Mouse (Mus musculus) bone marrow, adult 2 months (tissue): Measurements from ENCODE around the gene Gli2. TPM values are rescaled to one million over a fixed set of nuclear protein-coding genes. Genes with fewer than 3 reads are reported as not detected.

Experiments
- H3K27ac ChIP-seq: fragments of 200-500 bp; 2 replicates; pipeline ENCODE4 v1.5.1; 2012; ENCODE audit warnings: low read depth, mild to moderate bottlenecking, control low read depth, inconsistent platforms, low read length; ENCODE audit not compliant: control insufficient read depth, poor library complexity, insufficient read depth
- H3K4me1 ChIP-seq: fragments of 200-500 bp; 2 replicates; pipeline ENCODE4 v1.6.1; 2011; ENCODE audit warnings: low read length; ENCODE audit not compliant: control insufficient read depth, insufficient read depth
- H3K4me3 ChIP-seq: fragments of 200-500 bp; replicated peaks from 2 replicates; pipeline ENCODE3; 2011; ENCODE audit warnings: mild to moderate bottlenecking, low read depth, low read length, control low read depth; ENCODE audit not compliant: control insufficient read depth
- CTCF ChIP-seq: fragments of 200-500 bp; IDR thresholded peaks from 2 replicates; pipeline ENCODE4 v1.5.1; 2011; ENCODE audit warnings: low read length, control low read depth; ENCODE audit not compliant: control insufficient read depth, insufficient read depth
- POLR2A ChIP-seq: fragments of 200-500 bp; IDR thresholded peaks from 2 replicates; pipeline ENCODE4 v1.6.1; 2011; ENCODE audit warnings: low read depth, mild to moderate bottlenecking, control low read depth, low read length, borderline replicate concordance; ENCODE audit not compliant: control insufficient read depth
- WGBS: fragments of 180-500 bp; shearing (Covaris S2); methylation state at CpG from one replicate; pipeline ENCODE4 v1.1.7; 2018; 5-methylcytosine and 5-hydroxymethylcytosine counted together
- polyA plus RNA-seq: library from polyadenylated mRNA; stranded (reverse); fragments of >200 nt; gene quantifications from 2 replicates; pipeline ENCODE4 v1.2.4, GENCODE M21; 2011; ENCODE audit warnings: low replicate concordance; ENCODE audit not compliant: missing spikeins, insufficient read depth, insufficient read length

Gene Gli2
- polyA plus RNA-seq, 1 experiment, result not detected

DNA sequence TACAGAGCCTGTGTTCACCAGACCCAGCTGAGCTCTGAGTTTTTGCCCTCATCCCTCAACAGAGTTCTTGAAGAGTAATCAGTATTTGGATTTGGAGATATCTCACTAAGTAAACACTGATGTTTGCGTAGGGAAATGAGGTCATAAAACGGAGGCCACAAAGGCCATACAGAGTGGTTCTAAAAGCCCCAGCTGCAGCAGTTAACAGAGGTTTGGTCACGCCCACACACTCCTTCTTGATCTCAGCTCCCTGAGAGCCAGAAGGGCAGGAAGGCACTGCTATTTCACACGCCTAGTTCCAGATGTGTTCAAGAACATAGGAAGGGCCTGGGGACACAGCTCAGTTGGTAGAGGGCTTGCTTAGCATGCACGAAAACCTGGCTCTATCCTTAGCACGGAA lies 175.1 kb downstream of the Gli2 start:
- no peak overlapping the region for H3K27ac ChIP-seq
- H3K4me1 ChIP-seq, result no peaks in the 10 kb centered on the region
- 79% methylated on average over 6 of the region's 6 CpGs for WGBS
- H3K4me3 ChIP-seq, result no peak overlapping the region
- TF ChIP-seq CTCF (no peak), POLR2A (no peak)

DNA sequence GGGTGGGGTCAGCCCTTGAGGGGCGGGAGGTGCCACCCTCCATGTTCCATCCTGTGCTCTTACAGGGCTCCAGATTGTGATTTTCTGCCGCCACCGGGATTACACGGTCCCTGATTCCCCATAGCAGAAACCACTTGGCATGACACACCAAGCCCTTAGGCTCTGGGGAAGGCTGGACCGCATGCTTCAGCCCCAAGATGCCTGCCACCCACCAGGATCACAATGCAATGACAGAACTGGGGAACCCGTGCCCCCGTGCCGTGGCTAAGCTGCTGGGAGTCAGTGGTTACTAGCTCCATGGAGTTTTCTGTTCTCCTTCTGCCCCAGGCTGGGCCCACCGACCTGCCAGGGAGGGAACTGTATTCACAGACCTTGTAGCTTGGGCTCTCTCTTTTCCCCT lies 178.2 kb downstream of the Gli2 start:
- 79% methylated on average over 9 of the region's 9 CpGs for WGBS
- no peaks in the 10 kb centered on the region for H3K4me1 ChIP-seq
- no peak overlapping the region for H3K27ac ChIP-seq
- H3K4me3 ChIP-seq, result no peak overlapping the region
- TF ChIP-seq CTCF (no peak), POLR2A (no peak)

DNA sequence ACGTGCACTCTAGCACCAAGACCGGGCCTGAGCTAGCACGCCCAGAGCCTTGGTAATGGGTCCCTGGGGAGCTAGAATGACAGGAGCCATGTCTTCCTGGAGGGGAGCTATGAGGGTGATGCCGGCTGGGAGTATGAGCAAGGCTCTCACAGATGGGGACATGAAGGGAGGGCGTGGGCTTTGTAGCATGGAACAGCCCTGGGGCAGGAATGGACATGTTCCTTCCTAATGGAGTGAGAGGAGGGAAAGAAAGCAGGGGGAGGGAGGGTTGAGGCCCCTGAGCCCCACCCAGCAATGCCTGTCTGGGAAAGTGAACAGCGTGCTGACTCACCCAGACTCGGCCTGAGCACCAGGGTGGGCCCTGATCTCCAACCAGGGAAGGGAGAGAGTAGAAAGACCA lies 179.9 kb downstream of the Gli2 start:
- H3K27ac ChIP-seq, result no peak overlapping the region
- 76% methylated on average over 7 of the region's 7 CpGs for WGBS
- H3K4me1 ChIP-seq, result no peaks in the 10 kb centered on the region
- TF ChIP-seq POLR2A, result no peak
- TF ChIP-seq CTCF, result no peak
- no peak overlapping the region for H3K4me3 ChIP-seq

DNA sequence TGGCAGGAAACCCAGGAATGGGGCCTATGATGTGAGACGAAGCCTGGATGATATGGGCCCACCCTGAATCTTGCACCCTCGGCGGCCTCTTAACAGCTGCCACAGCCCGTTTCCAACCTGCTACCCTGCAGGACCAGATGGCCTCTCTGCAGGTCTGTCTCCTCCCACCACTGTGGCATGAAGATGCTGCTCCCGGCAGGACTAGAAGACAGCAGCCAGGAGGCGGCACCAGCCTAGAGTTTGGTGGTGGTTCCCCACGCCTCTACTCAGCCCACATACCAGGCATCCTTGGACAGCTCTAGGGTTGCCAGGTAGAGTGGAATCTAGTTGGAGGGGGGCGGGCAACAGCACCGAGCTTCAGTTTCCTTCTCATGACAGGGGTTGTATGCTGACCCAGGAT lies 188.7 kb downstream of the Gli2 start:
- TF ChIP-seq POLR2A, result no peak
- TF ChIP-seq CTCF, result no peak
- 65% methylated on average over 9 of the region's 9 CpGs for WGBS
- H3K4me3 ChIP-seq, result no peak overlapping the region
- H3K4me1 ChIP-seq, result no peaks in the 10 kb centered on the region
- H3K27ac ChIP-seq, result no peak overlapping the region

DNA sequence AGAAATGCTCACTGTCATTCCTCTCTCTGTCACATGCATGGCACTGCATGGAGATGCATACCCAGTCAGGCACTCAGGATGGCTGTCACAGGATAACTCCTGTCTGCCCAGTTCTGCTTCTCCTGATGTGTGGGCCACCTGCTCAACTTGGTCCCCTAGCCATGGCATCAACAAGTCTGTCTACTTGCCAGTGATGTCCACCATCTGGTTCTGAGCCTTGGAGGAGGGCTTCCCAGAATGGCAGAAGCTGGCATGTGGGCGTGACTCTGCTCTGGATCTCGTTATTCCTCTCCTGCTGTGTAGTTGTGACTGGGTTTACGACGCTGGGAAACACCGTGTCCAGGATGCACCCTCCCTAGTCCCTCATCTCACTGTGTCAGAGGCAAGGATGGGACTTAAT lies 189.4 kb downstream of the Gli2 start:
- H3K27ac ChIP-seq, result no peak overlapping the region
- no peaks in the 10 kb centered on the region for H3K4me1 ChIP-seq
- no peak for TF ChIP-seq CTCF
- TF ChIP-seq POLR2A, result no peak
- no peak overlapping the region for H3K4me3 ChIP-seq
- 82% methylated on average over 5 of the region's 5 CpGs for WGBS

DNA sequence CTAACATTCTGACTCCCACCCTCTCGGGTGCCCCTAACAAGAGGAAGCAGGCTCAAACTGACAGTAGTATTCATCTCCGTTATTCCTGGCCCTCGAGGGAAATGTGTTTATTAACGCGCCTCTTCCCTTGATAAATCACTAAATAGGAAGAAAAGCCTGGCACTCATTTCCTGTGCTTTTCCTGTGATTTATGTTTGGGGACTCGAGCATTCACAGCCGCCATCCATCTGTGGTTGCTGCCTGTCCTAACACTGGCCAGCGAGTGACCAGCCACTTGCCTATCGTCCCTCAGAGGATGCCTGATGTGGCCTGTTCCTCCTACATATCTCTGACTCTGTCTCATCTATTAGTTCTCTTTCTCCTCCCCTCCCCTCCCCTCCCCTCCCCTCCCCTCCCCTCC lies 195.3 kb downstream of the Gli2 start:
- no peaks in the 10 kb centered on the region for H3K4me1 ChIP-seq
- TF ChIP-seq CTCF (no peak), POLR2A (no peak)
- WGBS, result 36% methylated on average over 9 of the region's 9 CpGs
- H3K27ac ChIP-seq, result no peak overlapping the region
- no peak overlapping the region for H3K4me3 ChIP-seq

DNA sequence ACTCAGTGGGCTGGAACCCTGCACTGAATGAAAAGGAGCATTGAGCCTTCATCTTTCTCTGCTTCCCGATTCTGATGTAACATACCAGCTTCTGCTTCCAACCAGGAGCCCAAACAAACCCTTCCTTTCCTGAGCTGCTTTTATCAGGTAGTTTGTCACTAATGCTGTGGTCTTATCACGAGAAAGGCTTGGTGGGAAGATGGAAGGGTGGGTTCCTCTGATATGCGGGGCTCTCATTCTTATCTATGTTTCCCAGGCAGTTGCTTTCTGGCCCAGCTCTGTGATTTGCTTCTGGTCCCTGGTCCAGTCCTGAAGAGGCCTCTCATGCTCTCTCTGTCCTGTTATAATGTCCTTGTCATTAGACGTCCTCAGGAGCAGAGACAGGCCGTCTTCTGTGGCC lies 222.8 kb downstream of the Gli2 start:
- 50% methylated on average over 5 of the region's 5 CpGs for WGBS
- Histone ChIP-seq H3K4me3 (no peak overlapping the region), H3K27ac (no peak overlapping the region), H3K4me1 (no peaks in the 10 kb centered on the region)
- no peak for TF ChIP-seq POLR2A
- no peak for TF ChIP-seq CTCF

DNA sequence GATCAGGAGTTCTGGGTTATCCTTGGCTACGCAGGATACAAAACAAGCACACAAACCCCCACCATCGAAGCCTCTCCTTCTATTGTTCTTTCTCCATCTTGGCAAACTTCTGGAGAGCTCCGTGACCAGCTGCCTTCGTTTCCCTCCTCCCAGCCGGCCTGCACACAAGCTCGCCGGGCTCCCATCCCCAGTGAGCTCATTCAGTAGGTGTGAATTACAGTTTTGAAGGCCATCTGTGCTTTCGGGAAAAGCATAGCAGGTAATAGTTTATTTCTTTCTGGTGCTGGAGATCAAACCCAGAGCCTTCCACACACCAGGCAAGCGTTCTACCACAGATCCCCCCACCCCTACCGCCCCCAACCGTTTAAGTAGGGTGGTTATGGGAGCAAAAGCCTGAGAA lies 226.8 kb downstream of the Gli2 start:
- no peaks in the 10 kb centered on the region for H3K4me1 ChIP-seq
- TF ChIP-seq CTCF (no peak), POLR2A (no peak)
- H3K27ac ChIP-seq, result no peak overlapping the region
- 83% methylated on average over 11 of the region's 11 CpGs for WGBS
- no peak overlapping the region for H3K4me3 ChIP-seq

DNA sequence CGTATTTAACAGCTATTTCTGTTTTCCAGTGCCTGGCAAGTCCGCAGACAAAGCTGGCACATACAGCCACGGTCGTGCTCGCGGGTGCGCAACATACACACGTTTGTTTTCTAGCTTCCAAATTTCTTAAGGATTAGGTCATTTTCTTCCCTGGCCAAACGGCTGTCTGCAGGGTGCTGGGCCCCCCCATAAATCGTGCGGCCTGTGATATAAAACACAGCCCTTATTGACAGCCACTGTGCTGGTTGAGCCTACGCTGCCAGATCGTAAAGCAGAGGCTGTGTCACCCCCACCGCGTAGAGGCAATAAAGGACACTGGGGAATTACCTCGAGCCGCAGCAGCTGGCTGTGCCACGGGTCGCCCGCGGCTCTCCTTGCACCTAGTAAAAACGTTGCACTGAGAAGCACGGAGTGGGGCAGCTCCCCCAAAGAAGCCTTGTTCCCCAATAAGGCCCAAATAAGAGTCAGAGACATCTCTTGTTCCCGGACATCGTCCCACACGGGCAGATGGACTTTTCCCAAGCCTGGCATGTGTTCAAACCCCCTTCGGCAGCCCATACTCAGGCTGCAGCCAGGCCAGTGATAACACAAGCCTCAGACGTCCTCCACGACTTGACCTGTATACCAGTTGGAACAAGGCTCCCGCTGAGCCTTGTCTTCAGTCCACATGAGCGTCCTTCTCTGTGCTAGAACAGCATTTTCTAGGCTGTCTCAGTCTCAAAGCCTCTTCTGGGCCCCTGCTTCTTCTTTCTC lies 227.8 kb downstream of the Gli2 start:
- TF ChIP-seq POLR2A (no peak), CTCF (no peak)
- H3K4me1 ChIP-seq, result no peaks in the 10 kb centered on the region
- 52% methylated on average over 31 of the region's 31 CpGs for WGBS
- H3K4me3 ChIP-seq, result no peak overlapping the region
- H3K27ac ChIP-seq, result no peak overlapping the region
